Mouse (Mus musculus) midbrain, embryonic 12.5 days (tissue): Measurements from ENCODE around the gene Aplp2. TPM values are rescaled to one million over a fixed set of nuclear protein-coding genes. Genes with fewer than 3 reads are reported as not detected.

Source experiments
- ATAC-seq: fragments of 200-750 bp; cut with Nextera tagmentation; 2 replicates; pipeline ENCODE4 v1.8.0; 2017; ENCODE audit warnings: low read depth, moderate TSS enrichment, moderate library complexity; ENCODE audit not compliant: low FRiP score
- H3K27ac ChIP-seq: fragments of 300-500 bp; sonication (generic); replicated peaks from 2 replicates; pipeline ENCODE4 v1.5.1; 2016; ENCODE audit warnings: mild to moderate bottlenecking
- H3K27me3 ChIP-seq: fragments of 300-500 bp; sonication (generic); 2 replicates; pipeline ENCODE4 v1.6.1; 2016; ENCODE audit warnings: mild to moderate bottlenecking
- H3K36me3 ChIP-seq: fragments of 300-500 bp; sonication (generic); 2 replicates; pipeline ENCODE4 v1.6.1; 2016
- H3K4me1 ChIP-seq: fragments of 300-500 bp; sonication (generic); 2 replicates; pipeline ENCODE4 v1.6.1; 2016
- H3K4me2 ChIP-seq: fragments of 300-500 bp; sonication (generic); replicated peaks from 2 replicates; pipeline ENCODE4 v1.6.1; 2016; ENCODE audit warnings: mild to moderate bottlenecking, moderate library complexity
- H3K4me3 ChIP-seq: fragments of 300-500 bp; sonication (generic); 2 replicates; pipeline ENCODE4 v1.5.1; 2016; ENCODE audit warnings: mild to moderate bottlenecking
- H3K9ac ChIP-seq: fragments of 300-500 bp; sonication (generic); replicated peaks from 2 replicates; pipeline ENCODE4 v1.6.1; 2016; ENCODE audit warnings: mild to moderate bottlenecking, moderate library complexity
- H3K9me3 ChIP-seq: fragments of 300-500 bp; sonication (generic); 2 replicates; pipeline ENCODE4 v1.6.1; 2016; ENCODE audit warnings: mild to moderate bottlenecking
- WGBS: fragments of 180-500 bp; shearing (Covaris S2); methylation state at CpG from one replicate; pipeline ENCODE4 v1.1.7; 2016; 5-methylcytosine and 5-hydroxymethylcytosine counted together
- polyA plus RNA-seq: library from polyadenylated mRNA; unstranded; fragments of >200 nt; fragmentation: Nextera tagmentation; extraction: Ambion mirVana; gene quantifications from 2 replicates; pipeline ENCODE4 v1.2.1, GENCODE M21; 2016

Gene Aplp2
- polyA plus RNA-seq = 252 and 255 TPM in 2 replicates

DNA sequence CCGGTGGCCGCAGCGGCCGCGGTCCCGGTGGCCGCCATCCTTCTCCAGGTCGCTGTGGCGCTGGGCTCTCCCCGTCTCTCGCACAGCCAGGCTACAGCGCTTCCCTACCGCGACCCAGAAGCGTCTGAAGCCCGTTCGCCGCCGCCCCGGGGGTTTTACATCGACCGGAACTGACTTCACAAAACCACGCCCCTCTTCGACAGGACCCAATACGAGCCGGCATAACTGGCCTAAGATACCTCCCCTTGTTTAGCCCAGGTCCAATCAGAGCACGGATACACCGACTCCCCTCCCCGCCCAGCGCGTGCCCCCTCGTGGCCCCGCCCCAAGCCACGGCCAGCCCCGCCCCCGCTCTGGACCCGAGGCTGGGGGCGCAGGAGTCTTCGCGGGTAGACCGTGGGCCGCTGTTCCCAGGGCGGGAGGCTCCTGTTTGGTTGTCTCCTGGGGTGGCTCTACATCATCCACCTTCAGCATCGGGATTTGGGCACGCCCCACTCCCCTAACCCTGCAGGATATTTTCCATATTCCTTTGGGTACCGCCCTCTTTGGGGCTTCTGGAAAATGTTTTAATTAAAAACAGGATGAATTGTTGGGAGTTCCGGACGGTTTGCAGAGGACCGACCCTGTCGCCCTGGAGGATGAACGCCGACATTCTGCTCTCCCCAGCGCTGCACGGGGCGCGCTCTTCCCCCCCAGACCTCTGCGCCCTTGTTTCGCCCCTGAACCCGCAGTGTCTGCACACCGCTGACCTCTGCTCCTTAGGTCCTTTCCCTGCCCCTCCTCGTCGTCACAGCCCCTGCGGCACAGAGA is at the start of gene Aplp2:
Gene Aplp2, minus strand, starts transcription at position 126 of the 810 bp plus-strand sequence.
- under 1% methylated on average over 63 of the region's 63 CpGs for WGBS
- H3K27ac ChIP-seq = peak within 1 kb of the TSS; percentile 94
- peak within 1 kb of the TSS; percentile 96 for H3K9ac ChIP-seq
- H3K4me3 ChIP-seq = peak within 1 kb of the TSS; percentile 97
- H3K4me2 ChIP-seq = peak within 1 kb of the TSS; percentile 87
- peaks cover 21% of the 10 kb centered on the region for H3K4me1 ChIP-seq
- peak; percentile 99 for ATAC-seq
- H3K36me3 ChIP-seq = no peaks in the 10 kb centered on the region
- no peaks in the 10 kb centered on the region for H3K9me3 ChIP-seq
- H3K27me3 ChIP-seq = no peaks in the 10 kb centered on the region

DNA sequence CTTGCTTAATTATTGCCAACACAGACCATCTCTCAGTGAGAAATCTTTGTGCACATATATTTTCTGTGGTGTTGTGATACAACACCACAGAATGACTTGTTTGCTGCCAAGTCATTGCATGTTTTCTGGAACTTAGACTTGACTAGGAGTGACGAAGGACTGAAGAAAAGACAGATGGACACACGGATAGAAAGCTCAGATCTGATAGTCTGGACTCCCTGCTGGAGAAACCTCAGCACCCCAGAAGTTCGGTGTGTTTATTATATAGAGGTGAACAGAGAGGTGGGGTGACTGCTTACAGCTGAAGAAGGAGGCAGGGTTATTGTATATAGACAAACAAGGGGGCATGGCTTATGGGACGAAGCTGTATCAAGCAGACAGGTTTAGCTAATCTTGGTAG is 48.6 kb upstream of the Aplp2 start:
- Histone ChIP-seq H3K27me3 (no peaks in the 10 kb centered on the region), H3K9me3 (no peaks in the 10 kb centered on the region), H3K4me3 (no peak overlapping the region), H3K4me1 (no peaks in the 10 kb centered on the region; the same call in 1 of the 2 replicates), H3K27ac (no peak overlapping the region), H3K4me2 (no peak overlapping the region), H3K36me3 (no peaks in the 10 kb centered on the region), H3K9ac (no peak overlapping the region)
- no peak for ATAC-seq
- WGBS = 82% methylated on average over 4 of the region's 4 CpGs

DNA sequence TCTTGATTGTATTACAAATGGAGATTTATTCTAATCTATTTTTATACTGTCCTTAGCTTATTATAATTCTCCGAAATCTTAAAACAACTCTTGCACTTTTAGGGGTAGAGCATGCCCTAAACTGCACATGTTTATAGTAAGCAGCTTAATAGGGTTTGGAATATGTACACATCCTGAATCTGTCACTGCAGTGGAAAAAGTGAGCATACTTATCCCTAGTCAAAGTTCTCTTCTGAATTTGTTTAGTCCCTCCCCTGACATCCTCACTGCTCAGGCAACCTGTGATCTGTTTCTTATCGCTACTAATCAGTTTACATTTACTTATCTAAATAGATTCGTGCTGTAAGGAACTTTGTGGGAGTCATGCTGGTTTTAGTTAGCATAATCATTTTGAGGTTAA is 46.6 kb upstream of the Aplp2 start:
- Histone ChIP-seq H3K9ac (no peak overlapping the region), H3K4me1 (no peaks in the 10 kb centered on the region; the same call in 1 of the 2 replicates), H3K9me3 (no peaks in the 10 kb centered on the region), H3K4me3 (no peak overlapping the region), H3K27ac (no peak overlapping the region), H3K4me2 (no peak overlapping the region), H3K27me3 (no peaks in the 10 kb centered on the region), H3K36me3 (no peaks in the 10 kb centered on the region)
- ATAC-seq = no peak
- 82% methylated on average over 3 of the region's 3 CpGs for WGBS

DNA sequence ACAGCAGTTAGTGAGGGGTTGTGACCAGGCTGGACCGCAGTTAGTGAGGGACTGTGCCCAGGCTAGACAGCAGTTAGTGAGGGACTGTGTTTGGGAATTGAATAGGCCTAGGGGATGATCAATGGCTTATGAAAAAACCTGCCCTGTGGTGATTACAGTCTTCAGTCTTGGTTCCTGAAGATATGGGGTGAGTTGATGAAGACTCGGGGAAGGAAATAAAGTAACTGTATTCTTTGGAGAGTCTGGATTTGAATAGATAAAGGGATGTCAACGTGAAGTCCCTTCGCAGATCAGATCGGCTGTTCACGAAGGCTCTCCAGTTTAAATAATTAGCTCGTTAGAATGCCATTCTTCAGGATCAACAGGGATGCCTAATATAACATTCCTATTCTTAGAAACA is 44.3 kb upstream of the Aplp2 start:
- no peak overlapping the region for H3K4me3 ChIP-seq
- H3K9ac ChIP-seq = no peak overlapping the region
- H3K4me2 ChIP-seq = no peak overlapping the region
- ATAC-seq = no peak
- H3K27me3 ChIP-seq = no peaks in the 10 kb centered on the region
- no peak overlapping the region for H3K27ac ChIP-seq
- H3K36me3 ChIP-seq = no peaks in the 10 kb centered on the region
- H3K4me1 ChIP-seq = no peaks in the 10 kb centered on the region; the same call in 1 of the 2 replicates
- 76% methylated on average over 7 of the region's 7 CpGs for WGBS
- no peaks in the 10 kb centered on the region for H3K9me3 ChIP-seq

DNA sequence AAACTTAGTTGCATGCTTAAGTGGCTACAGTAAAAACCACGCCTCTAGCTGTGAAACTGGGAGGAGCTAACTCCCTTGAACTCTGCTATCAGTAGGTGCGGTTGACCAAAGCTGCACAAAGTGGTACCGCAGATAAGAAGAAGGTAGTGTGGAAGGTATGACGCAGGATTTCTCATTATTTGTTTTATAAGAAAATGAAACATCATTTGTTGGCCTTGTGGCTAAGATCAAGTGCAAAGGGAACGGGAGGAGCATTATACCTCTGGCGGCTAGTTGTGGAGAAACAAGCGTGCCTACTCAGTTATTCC is 43.0 kb upstream of the Aplp2 start:
- no peak overlapping the region for H3K4me2 ChIP-seq
- no peaks in the 10 kb centered on the region for H3K27me3 ChIP-seq
- no peaks in the 10 kb centered on the region for H3K9me3 ChIP-seq
- H3K27ac ChIP-seq = no peak overlapping the region
- no peak for ATAC-seq
- WGBS = 91% methylated on average over 7 of the region's 7 CpGs
- no peaks in the 10 kb centered on the region for H3K36me3 ChIP-seq
- no peaks in the 10 kb centered on the region for H3K4me1 ChIP-seq
- no peak overlapping the region for H3K9ac ChIP-seq
- H3K4me3 ChIP-seq = no peak overlapping the region

DNA sequence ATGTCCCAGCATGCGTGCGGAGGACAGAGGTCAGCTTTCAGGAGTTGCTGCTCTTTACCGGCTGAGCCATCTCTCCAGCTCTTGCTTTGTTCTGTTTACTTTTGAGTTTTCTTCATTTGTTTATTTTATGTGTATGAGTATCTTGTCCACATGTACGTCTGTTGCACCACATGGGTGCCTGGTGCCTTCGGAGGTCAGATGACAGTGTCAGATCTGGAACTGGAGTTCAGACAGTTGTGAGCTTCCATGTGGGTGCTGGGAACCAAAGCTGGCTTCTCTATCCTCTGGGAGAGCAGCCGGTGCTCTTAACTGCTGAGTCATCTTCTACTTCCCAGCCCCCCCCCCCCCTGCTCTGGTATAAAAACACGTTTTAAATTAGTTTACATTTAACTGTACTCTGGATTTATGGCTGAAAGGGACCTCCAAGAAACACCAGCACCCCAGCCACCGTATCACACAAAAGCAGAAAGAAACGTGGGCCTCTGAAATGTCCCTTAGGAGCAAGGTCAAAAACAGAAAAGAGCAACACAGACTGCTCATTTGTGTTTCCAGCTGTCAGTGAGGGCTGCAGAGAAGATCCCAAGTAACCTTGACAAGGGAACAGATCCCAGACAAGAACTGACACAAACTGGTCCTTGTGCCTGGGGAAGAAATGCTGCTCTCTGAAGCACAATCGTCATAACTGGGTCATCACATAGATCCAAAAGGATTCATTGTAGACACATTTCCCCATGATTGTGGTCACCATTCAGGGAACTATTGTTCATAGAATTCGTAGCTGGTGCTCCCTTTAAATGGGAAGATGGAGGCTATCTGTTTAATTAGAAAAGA is 42.5 kb upstream of the Aplp2 start:
- Histone ChIP-seq H3K36me3 (no peaks in the 10 kb centered on the region), H3K4me2 (no peak overlapping the region), H3K27ac (0 out of 2 replicates have a peak overlapping the region, but pooled peaks have one; percentile 4), H3K27me3 (no peaks in the 10 kb centered on the region), H3K4me3 (no peak overlapping the region), H3K4me1 (no peaks in the 10 kb centered on the region), H3K9me3 (no peaks in the 10 kb centered on the region), H3K9ac (no peak overlapping the region)
- ATAC-seq = no peak
- 73% methylated on average over 11 of the region's 11 CpGs for WGBS

DNA sequence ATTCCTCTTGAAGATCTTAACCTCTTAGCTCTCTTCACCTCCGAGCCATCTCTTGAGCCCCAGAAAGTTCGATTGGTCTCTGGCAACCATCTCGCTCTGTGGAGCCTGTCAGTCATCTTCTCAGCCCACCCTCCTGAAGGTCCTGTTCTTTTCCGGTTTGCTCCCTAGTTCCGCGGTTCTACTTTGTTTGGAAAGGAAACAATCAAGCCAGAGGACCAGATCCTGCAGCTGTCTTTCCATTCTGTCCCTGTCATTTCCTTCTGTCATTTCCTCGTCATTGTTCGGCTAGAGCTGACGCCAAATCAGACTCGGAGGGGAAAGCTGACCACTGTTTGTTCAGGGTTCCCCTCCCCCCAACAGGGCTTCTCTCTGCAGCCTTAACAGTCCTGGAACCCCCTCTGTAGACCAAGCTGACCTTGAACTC is 41.7 kb upstream of the Aplp2 start:
- H3K4me2 ChIP-seq = no peak overlapping the region
- ATAC-seq = no peak
- H3K9me3 ChIP-seq = no peaks in the 10 kb centered on the region
- WGBS = 57% methylated on average over 10 of the region's 10 CpGs
- no peak overlapping the region for H3K9ac ChIP-seq
- no peaks in the 10 kb centered on the region for H3K36me3 ChIP-seq
- H3K27me3 ChIP-seq = no peaks in the 10 kb centered on the region
- H3K4me1 ChIP-seq = no peaks in the 10 kb centered on the region
- 0 out of 2 replicates have a peak overlapping the region, but pooled peaks have one; percentile 4 for H3K27ac ChIP-seq
- H3K4me3 ChIP-seq = no peak overlapping the region

DNA sequence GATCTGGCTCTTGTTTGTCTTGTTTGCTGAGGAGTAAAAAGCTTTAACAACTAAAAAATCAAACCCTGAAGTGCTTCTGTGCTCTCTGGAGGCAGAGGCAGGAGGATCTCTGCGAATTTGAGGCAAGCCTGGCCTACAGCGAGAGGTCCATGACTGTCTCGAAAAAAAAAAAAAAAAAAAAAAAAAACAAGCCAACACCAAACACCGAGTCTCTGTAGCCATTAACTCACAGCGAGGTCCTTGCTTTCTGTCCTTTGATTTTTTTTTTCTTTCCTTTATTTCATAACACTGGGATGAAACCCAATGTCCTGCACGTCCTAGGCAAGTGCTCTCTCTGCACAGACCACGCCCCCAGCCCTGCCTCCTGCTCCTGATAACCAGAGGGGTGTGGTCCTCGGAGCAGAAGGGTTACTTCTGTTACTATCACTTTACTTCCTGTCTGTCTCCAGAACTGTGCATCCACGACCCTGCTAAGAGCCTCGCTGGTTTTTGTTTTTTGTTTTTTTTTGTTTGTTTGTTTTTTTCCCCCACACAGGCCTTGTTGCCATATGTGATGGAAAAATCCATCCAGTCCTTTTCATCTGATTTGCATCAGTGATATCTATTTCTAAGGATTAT is 40.7 kb upstream of the Aplp2 start:
- H3K27ac ChIP-seq = no peak overlapping the region
- ATAC-seq = no peak
- no peak overlapping the region for H3K9ac ChIP-seq
- 83% methylated on average over 10 of the region's 10 CpGs for WGBS
- no peaks in the 10 kb centered on the region for H3K9me3 ChIP-seq
- no peak overlapping the region for H3K4me2 ChIP-seq
- H3K4me3 ChIP-seq = no peak overlapping the region
- no peaks in the 10 kb centered on the region for H3K36me3 ChIP-seq
- H3K4me1 ChIP-seq = no peaks in the 10 kb centered on the region
- H3K27me3 ChIP-seq = no peaks in the 10 kb centered on the region

DNA sequence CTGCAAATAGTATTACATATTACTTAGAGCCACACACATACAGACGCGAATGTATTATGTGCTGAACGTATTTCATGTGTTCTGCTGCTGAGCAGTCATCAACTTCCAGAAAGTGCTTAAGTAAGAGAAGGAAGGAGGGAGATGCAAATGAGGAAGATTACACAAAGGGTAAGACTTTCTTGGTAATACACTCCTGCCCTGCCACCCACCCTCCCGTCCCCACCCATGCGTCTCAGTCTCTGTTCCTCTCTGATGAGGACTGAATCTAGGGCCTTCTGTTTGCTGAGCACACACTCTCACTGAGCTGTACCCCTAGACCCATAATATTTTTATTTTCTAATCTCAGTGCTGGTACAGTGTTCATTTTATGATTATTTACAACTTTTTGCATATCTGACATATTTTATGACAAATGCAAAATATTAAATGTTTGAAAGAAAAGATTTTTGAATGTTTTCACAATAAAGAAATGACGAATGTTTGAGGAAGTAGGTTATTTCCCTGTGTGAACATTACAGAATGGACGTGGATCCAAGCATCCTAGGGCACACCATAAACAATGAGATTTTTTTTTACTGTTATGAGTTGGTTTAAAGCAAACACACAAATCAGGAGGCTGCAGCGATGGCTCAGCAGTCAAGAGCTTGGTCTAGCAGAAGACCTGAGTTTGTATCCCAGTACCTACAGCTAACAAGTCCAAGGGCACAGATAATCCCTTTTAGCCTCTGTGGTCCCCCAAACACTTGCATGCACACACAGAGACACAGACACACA is 36.0 kb upstream of the Aplp2 start:
- no peaks in the 10 kb centered on the region for H3K36me3 ChIP-seq
- H3K9ac ChIP-seq = no peak overlapping the region
- H3K27ac ChIP-seq = no peak overlapping the region
- no peak overlapping the region for H3K4me3 ChIP-seq
- no peaks in the 10 kb centered on the region for H3K9me3 ChIP-seq
- H3K4me2 ChIP-seq = no peak overlapping the region
- no peaks in the 10 kb centered on the region for H3K27me3 ChIP-seq
- H3K4me1 ChIP-seq = no peaks in the 10 kb centered on the region
- no peak for ATAC-seq
- 82% methylated on average over 8 of the region's 8 CpGs for WGBS

DNA sequence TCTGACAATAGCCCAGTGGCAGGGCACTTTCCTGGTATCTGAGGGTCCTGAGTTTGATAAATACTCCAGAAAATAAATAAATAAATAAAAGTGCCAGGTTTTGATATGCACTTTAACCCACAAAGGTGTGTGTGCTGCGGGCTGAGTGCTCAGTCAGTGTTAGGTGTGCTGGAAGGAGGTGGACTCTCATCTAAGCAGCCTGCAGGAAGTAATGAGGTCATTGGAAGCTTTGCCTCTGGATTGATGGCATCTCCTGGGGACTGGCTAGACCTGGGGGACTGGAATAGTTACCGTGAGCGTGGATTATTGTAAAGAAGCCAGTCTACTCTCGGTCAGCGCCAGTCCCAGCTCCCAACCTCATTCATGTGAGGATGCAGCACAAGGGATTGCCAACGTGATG is 34.8 kb upstream of the Aplp2 start:
- no peak overlapping the region for H3K4me3 ChIP-seq
- H3K27me3 ChIP-seq = no peaks in the 10 kb centered on the region
- ATAC-seq = no peak; the same call in 1 of the 2 replicates
- H3K4me2 ChIP-seq = no peak overlapping the region
- no peak overlapping the region; the same call in 1 of the 2 replicates for H3K9ac ChIP-seq
- H3K9me3 ChIP-seq = no peaks in the 10 kb centered on the region
- H3K4me1 ChIP-seq = no peaks in the 10 kb centered on the region
- H3K36me3 ChIP-seq = no peaks in the 10 kb centered on the region
- WGBS = 60% methylated on average over 6 of the region's 6 CpGs
- H3K27ac ChIP-seq = no peak overlapping the region

DNA sequence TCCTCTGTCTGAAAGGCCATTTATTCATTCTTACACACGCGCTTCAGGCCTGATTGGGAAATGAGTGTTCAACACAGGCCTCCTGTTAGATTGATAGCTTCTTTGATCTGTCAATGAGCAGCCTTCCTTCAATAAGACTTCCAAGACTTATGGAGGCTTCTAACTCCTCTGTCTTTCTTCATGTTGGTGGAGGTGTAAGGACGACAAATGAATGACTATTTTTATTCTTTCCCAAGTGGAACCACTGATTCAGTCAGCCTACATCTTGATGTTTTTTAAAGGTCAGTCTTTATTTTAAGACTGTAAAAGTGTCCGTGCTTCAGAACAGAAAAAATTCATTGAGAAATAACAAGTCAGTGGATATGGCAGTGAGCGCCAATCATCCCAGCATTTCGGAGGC is 33.4 kb upstream of the Aplp2 start:
- WGBS = 94% methylated on average over 6 of the region's 6 CpGs
- no peaks in the 10 kb centered on the region for H3K9me3 ChIP-seq
- H3K36me3 ChIP-seq = no peaks in the 10 kb centered on the region
- no peaks in the 10 kb centered on the region for H3K27me3 ChIP-seq
- no peak overlapping the region for H3K9ac ChIP-seq
- ATAC-seq = no peak
- H3K4me3 ChIP-seq = no peak overlapping the region
- no peak overlapping the region for H3K27ac ChIP-seq
- no peak overlapping the region for H3K4me2 ChIP-seq
- no peaks in the 10 kb centered on the region for H3K4me1 ChIP-seq
